Mouse (Mus musculus) embryonic facial prominence, embryonic 15.5 days (tissue): ENCODE results near the gene Rgs9. TPM values are rescaled to one million over a fixed set of nuclear protein-coding genes. Genes with fewer than 3 reads are reported as not detected.

Experiments
- polyA plus RNA-seq: library from polyadenylated mRNA; unstranded; fragments of >200 nt; fragmentation: Nextera tagmentation; extraction: Ambion mirVana; gene quantifications from 2 replicates; pipeline ENCODE4 v1.2.1, GENCODE M21; 2015

The Rgs9 gene
- polyA plus RNA-seq, 1 experiment from 2014 or later = 2.2 TPM

Other genes with a start within 250 kb of the Rgs9 start
- gene E030025P04Rik, start 153.8 kb downstream of the Rgs9 start, polyA plus RNA-seq = not detected in 2 replicates
- gene Gna13, start 64.7 kb upstream of the Rgs9 start, polyA plus RNA-seq = 24.8 and 25.6 TPM in 2 replicates
- gene 9930022D16Rik, start 115.8 kb upstream of the Rgs9 start, polyA plus RNA-seq = not detected in 2 replicates
- 45.5 and 46.5 TPM in 2 replicates for gene Amz2, start 127.8 kb upstream of the Rgs9 start, polyA plus RNA-seq
- gene Arsg, start 175.2 kb upstream of the Rgs9 start, polyA plus RNA-seq = 4.3 and 4.6 TPM in 2 replicates
- gene Slc16a6, start 175.5 kb upstream of the Rgs9 start, polyA plus RNA-seq = 7.4 and 7.5 TPM in 2 replicates